Mouse (Mus musculus) intestine, postnatal 0 days (tissue): ENCODE measurements around the gene Olfr31. TPM values are rescaled to one million over a fixed set of nuclear protein-coding genes. Genes with fewer than 3 reads are reported as not detected.

Experiments used
- ATAC-seq: fragments of 200-750 bp; cut with Nextera tagmentation; 2 replicates; pipeline ENCODE4 v1.8.0; 2017; ENCODE audit warnings: mild to moderate bottlenecking, moderate TSS enrichment, moderate library complexity
- H3K27ac ChIP-seq: fragments of 300-500 bp; sonication (generic); 2 replicates; pipeline ENCODE4 v1.5.1; 2014; ENCODE audit warnings: mild to moderate bottlenecking, low read depth, low read length, moderate library complexity
- H3K27me3 ChIP-seq: fragments of 300-500 bp; sonication (generic); replicated peaks from 2 replicates; pipeline ENCODE4 v1.6.1; 2014; ENCODE audit warnings: low read length, mixed read lengths; ENCODE audit not compliant: control insufficient read depth, insufficient read depth
- H3K36me3 ChIP-seq: fragments of 300-500 bp; sonication (generic); 2 replicates; pipeline ENCODE4 v1.6.1; 2014; ENCODE audit warnings: mild to moderate bottlenecking, moderate library complexity; ENCODE audit not compliant: control insufficient read depth, insufficient read depth
- H3K4me1 ChIP-seq: fragments of 300-500 bp; sonication (generic); replicated peaks from 2 replicates; pipeline ENCODE4 v1.6.1; 2014; ENCODE audit warnings: antibody characterized with exemption, low read length, mixed read lengths; ENCODE audit not compliant: control insufficient read depth, insufficient read depth
- H3K4me2 ChIP-seq: fragments of 300-500 bp; sonication (generic); replicated peaks from 2 replicates; pipeline ENCODE4 v1.6.1; 2014; ENCODE audit warnings: low read depth, mild to moderate bottlenecking, moderate library complexity
- H3K4me3 ChIP-seq: fragments of 300-500 bp; sonication (generic); 2 replicates; pipeline ENCODE4 v1.5.1; 2014; ENCODE audit warnings: low read depth, low read length
- H3K9ac ChIP-seq: fragments of 300-500 bp; sonication (generic); 2 replicates; pipeline ENCODE4 v1.6.1; 2014; ENCODE audit warnings: mild to moderate bottlenecking, low read depth, low read length
- H3K9me3 ChIP-seq: fragments of 300-500 bp; sonication (generic); 2 replicates; pipeline ENCODE4 v1.6.1; 2016; ENCODE audit warnings: mixed run types; ENCODE audit not compliant: control insufficient read depth
- CTCF ChIP-seq: sonication (generic); IDR thresholded peaks from 2 replicates; pipeline ENCODE4 v1.5.1; 2016; ENCODE audit warnings: low read depth, mild to moderate bottlenecking, control low read depth, antibody characterized with exemption, moderate library complexity
- WGBS: fragments of 180-500 bp; shearing (Covaris S2); extraction: QIAGEN DNeasy Blood & Tissue Kit; methylation state at CpG from one replicate; pipeline ENCODE4 v1.1.7; 2014; 5-methylcytosine and 5-hydroxymethylcytosine counted together
- polyA plus RNA-seq: library from polyadenylated mRNA; unstranded; fragments of >200 nt; fragmentation: Nextera tagmentation; extraction: Ambion mirVana; gene quantifications from 2 replicates; pipeline ENCODE4 v1.2.1, GENCODE M21; 2015

Olfr31 gene
- polyA plus RNA-seq, 1 experiment from 2014 or later = not detected

- ATAC-seq = no peak
- Histone ChIP-seq H3K27ac (no peak overlapping the region), H3K36me3 (0 out of 2 replicates have a peak, but pooled peaks cover 4% of the 10 kb centered on the region), H3K4me2 (no peak overlapping the region), H3K9ac (no peak overlapping the region), H3K27me3 (no peaks in the 10 kb centered on the region), H3K9me3 (peaks cover 52% of the 10 kb centered on the region), H3K4me3 (no peak overlapping the region), H3K4me1 (no peaks in the 10 kb centered on the region)
- no peak for TF ChIP-seq CTCF
- WGBS = 97% methylated on average over 29 of the region's 29 CpGs
Observed at GRCm38 (mm10) chr14:14350263-14351147, 27.9 kb downstream of the Olfr31 start.

DNA sequence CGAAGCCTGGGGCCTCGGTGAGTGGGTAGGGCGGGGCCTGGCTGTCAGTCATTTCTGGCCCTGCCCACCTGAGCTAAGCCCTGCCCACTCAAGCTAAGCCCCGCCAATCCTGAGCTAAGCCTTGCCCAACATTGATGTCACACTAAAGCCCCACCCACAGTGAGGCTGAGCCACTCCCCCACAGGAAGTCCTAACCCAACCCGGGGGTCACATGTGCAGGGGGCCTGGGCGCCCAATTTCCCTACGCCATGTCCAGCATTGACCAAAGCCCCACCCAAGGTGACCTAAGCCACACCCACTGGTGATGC, 28.5 kb downstream of the Olfr31 start:
- Histone ChIP-seq H3K9me3 (peaks cover 52% of the 10 kb centered on the region), H3K36me3 (0 out of 2 replicates have a peak, but pooled peaks cover 4% of the 10 kb centered on the region), H3K27me3 (no peaks in the 10 kb centered on the region), H3K9ac (no peak overlapping the region), H3K4me3 (no peak overlapping the region), H3K27ac (no peak overlapping the region), H3K4me2 (no peak overlapping the region), H3K4me1 (no peaks in the 10 kb centered on the region)
- WGBS = 98% methylated on average over 7 of the region's 7 CpGs
- no peak for TF ChIP-seq CTCF
- no peak for ATAC-seq

DNA sequence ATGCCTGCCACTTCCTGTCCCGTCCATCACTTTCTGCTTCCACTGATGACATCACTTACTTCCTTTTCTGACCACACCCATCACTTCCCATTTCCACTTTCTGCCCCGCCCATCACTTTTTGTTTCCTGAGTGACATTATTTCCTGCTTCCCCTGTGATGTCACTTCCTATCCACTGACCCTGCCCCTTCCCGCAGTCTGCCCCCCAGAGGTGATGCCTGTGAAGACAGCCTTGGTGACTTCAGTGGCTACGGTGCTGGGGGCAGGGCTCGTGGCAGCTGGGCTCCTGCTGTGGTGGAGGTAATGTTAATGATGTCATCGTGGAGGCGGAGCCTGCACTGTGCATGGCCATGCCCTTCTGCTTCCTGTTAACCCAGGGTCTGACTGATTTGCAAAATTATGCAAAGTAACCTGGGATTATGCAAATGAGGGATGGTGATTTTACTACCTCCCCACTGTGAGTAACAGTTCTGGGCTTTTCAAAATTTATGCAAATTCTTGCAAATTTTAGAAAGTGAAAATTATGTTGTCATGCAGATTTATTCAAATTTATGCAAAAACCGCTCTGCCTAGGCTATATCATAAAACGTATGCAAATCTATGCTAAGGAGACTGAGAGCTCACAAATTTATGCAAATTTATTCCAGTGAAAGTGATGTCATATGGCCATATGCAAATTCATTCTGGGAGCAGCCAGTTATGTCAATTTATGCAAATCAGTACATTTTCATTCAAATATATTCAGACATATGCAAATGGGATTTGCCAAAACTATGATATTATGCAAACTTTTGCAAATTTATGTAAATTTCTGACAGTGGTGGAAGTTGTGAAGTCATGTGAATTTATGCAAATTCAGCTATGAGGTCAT, 29.3 kb downstream of the Olfr31 start:
- Histone ChIP-seq H3K36me3 (0 out of 2 replicates have a peak, but pooled peaks cover 4% of the 10 kb centered on the region), H3K4me1 (no peaks in the 10 kb centered on the region), H3K9me3 (peaks cover 52% of the 10 kb centered on the region), H3K27me3 (no peaks in the 10 kb centered on the region), H3K4me3 (no peak overlapping the region), H3K27ac (no peak overlapping the region), H3K9ac (no peak overlapping the region), H3K4me2 (no peak overlapping the region)
- 97% methylated on average over 9 of the region's 9 CpGs for WGBS
- 0 out of 2 replicates have a peak, but pooled peaks have one; percentile 14 for TF ChIP-seq CTCF
- ATAC-seq = no peak

DNA sequence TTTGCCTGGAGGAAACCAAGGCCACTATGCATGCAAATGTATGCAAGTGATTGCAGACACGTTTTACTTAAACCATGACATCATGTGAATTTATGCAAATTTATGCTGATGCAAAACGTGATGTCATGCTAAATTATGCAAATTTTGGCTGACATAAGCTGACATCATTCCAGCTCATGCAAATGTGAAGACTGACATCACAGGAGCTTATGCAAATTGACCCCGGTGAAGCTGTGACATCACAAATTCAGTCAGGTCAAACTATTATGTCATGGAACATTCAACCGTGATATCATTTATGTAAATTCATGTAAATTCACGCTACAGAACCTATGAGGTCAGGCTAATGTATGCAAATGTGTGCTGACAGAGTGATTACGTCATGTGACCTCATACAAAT, 30.0 kb downstream of the Olfr31 start:
- ATAC-seq = no peak

GRCm38 (mm10) chr14:14353081-14353732, 30.6 kb downstream of the Olfr31 start:
- peaks cover 47% of the 10 kb centered on the region for H3K9me3 ChIP-seq

More for the DNA sequence above, 30.0 kb downstream of the Olfr31 start:
- Histone ChIP-seq H3K36me3 (0 out of 2 replicates have a peak, but pooled peaks cover 4% of the 10 kb centered on the region), H3K9ac (no peak overlapping the region), H3K9me3 (peaks cover 49% of the 10 kb centered on the region), H3K27ac (no peak overlapping the region), H3K4me3 (no peak overlapping the region), H3K4me2 (no peak overlapping the region), H3K27me3 (no peaks in the 10 kb centered on the region), H3K4me1 (no peaks in the 10 kb centered on the region)
- 86% methylated on average over 6 of the region's 6 CpGs for WGBS
- no peak for TF ChIP-seq CTCF

More at GRCm38 (mm10) chr14:14353081-14353732, 30.6 kb downstream of the Olfr31 start:
- no peak overlapping the region for H3K4me3 ChIP-seq
- no peak for ATAC-seq
- H3K27ac ChIP-seq = no peak overlapping the region
- H3K4me1 ChIP-seq = no peaks in the 10 kb centered on the region
- no peak for TF ChIP-seq CTCF
- H3K36me3 ChIP-seq = 0 out of 2 replicates have a peak, but pooled peaks cover 4% of the 10 kb centered on the region
- H3K4me2 ChIP-seq = no peak overlapping the region
- 94% methylated on average over 7 of the region's 7 CpGs for WGBS
- H3K9ac ChIP-seq = no peak overlapping the region
- no peaks in the 10 kb centered on the region for H3K27me3 ChIP-seq
